Mouse (Mus musculus) kidney, postnatal 4 days (tissue): Measurements from ENCODE around the gene Wfdc10.
A peak's percentile ranks its signal among the peaks of the same experiment; 100 is the strongest.

Source experiments
- DNase-seq, 2 experiments: peaks; one replicate each; pipeline ENCODE4 v3.0.0; 2021; ENCODE audit warnings: mixed read lengths in 2 of 2

The Wfdc10 gene

DNA sequence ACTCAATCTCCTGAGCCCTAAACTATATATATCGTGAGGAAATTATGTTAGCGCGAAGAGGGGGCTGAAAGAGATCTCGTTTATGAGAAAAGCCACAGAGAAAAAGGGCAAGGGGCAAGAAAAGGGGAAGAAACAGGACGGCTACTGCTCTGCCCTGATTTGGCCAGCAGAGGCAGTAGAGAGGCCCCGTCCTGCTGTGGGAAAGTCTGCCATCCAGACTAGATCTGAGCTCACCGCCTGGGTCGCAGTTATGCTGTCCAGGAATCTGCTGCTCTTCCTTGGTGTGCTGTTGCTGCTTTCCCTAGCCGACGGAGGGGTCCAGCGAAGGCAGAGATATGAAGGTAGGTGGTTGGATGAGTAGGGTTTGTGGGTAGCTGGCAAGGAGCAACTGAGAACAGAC lies at the start of gene Wfdc10:
Wfdc10 (plus strand) TSS at position 189 of the 400 bp plus-strand sequence.
- DNase-seq, result peak; percentile 73 to 77

DNA sequence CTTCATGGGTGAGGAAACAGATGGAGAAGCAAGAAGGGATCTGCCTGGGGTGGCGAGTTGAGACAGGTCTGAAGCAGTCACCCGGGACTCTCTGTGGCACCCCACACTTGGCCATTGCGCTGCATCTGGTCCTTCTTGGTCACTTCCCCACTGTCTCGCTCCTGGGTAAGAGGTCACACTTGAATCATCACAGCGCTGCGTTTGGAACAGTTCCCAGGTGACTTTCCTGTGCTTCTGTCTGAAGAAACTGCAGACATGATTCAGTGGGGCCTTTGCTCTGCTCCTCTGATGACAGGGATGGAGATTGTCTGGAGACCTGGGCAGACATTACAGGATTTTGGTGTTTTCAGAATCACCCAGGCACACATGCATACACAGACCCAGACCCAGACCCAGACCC lies 47.1 kb upstream of the Wfdc10 start:
- peak; percentile 18 to 44 for DNase-seq

DNA sequence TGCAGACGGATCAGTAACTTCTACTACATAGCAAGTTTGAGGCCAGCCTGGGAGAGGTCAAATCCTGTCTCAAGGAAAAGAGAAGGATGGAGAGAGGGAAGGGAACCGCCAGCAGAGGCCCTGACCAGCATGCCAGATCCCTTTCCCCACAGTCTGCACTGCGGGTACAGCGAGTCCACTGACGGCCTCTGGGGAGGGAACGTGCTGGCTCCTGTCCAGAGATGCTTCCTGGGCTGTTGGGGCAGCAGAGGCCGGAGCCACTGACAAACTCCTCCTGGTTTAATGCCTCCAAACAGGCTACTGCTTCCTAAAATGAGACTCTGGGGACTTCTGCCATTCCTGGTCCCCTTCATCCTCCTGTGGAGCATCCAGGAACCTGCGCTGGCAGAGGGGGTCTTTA lies 42.4 kb upstream of the Wfdc10 start, which contains the start of the genes Wfdc6b and Wfdc8:
Wfdc6b (plus strand) TSS at position 52 of the 400 bp plus-strand sequence.
Wfdc8 (minus strand) TSS at position 156 of the 400 bp plus-strand sequence.
- DNase-seq, result peak; percentile 65 to 71

DNA sequence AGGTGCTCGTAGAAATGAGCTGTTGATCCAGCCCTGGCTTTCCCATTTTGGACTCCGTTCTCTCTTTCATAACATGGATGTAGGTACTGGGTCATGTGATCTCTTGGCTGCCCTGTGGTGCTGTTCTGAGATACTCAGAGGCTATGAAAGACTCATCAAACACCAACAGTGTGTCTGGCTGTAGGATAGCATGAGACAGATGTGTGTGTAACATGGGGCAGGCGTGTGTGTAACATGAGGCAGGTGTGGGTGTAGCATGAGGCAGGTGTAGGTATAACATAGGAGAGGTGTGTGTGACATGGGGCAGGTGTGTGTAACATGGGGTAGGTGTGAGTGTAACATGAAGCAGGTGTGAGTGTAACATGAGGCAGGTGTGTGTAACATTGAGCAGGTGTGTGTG lies 40.5 kb upstream of the Wfdc10 start:
- DNase-seq, result no peak

DNA sequence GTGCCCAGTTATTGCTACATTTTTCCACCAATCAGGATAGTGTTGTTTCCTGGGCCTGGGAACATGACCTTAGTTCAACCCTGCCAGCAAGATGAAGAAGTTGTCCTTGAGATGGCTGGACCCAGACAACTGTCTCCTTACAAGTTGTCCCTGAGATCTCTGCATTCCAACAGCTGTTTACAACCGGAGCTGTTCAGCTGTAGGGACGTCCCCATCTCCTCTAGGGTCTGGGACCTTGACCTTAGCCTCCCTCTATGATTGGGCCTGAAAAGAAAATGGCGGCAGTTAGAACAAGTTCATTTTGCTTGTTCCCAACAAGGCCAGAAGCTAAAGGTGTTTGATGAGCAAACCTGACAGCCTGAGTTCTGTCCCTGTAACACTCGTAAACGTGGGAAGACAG lies 36.8 kb upstream of the Wfdc10 start:
- DNase-seq, result no peak

DNA sequence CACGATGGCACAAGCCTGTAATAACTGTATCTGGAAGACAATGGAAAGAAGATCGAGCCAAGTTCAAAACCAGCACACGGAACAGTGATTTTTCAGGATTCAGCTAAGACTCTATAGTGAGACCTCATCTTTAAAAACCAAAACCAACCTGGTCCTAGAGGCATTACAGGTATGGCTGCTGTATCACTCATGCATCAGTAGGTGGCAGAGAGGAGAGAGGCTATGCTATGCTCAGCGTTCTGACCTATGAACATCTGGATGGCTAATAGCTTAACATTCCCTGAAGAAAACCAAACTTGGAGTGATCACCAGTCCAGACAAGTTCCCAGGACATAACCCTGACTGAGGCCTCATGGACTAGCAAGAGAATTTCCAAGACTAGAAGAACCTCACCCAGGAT lies 34.1 kb upstream of the Wfdc10 start:
- DNase-seq, result no peak

DNA sequence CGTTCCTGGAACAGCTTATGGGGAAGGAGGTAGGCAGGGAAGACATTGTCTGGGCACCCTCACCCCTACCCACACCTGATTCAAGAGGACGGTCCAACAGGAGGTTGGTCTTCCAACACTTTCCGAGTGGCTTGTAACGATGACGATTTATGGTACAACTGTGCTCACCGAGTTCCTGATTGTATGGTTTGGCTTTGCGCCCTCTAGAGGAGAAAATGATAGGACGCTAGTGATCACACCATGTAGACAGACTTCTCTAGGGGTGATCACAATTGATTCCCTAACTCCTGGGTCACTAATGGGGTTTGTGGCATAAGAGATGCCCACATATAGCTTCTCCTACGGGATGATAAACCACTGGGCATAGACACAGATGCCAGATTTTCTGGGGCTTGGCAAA lies 20.6 kb upstream of the Wfdc10 start:
- no peak for DNase-seq

DNA sequence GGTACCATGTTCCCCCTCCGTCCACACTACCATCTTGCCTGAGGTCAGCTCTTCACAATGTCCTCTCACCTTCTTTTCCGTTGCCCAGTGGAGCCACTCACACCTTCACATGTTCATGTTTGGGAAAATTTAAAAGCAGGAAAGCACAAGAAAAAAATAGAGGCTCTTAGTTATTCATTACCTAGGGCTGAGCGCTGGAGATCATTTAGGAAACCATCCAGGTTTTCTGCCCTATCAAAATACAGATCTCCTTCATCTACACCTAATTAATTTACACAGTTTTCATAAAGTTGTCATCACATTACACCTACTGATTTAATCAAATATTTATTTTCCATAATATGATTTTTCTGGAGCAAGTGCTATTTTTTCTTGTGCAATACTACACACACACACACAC lies 17.1 kb upstream of the Wfdc10 start, which contains the start of gene Wfdc16:
Wfdc16 (minus strand) TSS at position 101 of the 400 bp plus-strand sequence.
- DNase-seq, result no peak

DNA sequence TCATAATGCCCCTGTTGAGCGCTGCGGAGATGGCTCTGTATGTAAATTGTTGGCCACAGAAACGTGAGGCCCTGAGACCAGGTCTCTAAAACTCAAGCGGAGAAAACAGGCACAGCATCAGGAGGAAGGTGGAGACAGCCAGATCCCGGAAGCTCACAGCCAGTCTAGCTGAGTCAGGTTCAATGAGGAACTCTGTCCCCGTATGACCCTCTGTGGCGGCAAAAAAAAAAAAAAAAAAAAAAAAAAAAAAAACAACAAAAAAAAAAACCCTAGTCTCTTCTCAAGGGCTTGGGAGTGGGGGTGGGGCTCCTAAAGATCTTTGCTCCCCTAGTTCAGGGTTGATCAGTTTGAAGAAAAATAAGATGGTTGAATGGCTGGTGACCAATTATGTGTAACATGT lies 14.7 kb upstream of the Wfdc10 start:
- peak in 1 of 2 experiments; percentile 16 for DNase-seq

DNA sequence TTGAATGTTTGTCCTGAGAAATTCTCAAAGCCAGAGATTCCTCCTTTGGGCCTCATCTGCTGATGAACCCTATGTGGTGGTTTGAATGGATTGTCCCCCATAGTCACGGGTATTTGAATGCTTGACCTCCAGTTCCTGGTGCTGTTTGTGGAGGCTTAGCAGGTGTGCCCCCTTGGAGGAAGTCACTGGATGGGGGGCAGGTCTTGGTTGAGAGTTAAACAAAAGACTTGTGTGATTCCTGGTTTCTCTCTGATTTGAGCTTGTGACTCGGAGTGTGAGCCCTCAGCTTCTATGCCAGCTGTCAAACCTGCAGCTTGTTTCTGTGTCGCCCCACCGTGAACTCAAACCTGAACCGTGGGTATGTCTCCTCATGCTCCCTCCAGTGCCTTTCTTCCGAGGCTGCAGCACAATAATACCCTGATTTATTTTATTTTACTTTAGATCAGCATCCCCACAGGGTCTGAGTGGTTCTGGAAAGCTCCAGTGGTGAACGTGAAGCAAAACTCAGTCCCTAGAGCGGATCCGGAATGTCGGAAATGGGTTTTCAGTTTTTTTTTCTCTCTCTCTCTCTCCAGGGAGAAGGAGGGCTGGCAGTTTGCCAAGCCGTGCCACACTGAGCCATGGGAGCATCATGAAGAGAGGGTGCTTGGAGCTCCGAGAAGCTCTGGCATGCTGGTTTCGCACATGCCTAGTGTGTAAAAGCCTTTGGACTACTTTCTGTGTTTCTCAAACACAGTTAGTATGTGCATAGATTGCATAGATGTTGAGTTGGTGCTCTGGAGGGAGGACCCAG lies 13.8 kb upstream of the Wfdc10 start:
- DNase-seq, result peak; percentile 31 to 49

DNA sequence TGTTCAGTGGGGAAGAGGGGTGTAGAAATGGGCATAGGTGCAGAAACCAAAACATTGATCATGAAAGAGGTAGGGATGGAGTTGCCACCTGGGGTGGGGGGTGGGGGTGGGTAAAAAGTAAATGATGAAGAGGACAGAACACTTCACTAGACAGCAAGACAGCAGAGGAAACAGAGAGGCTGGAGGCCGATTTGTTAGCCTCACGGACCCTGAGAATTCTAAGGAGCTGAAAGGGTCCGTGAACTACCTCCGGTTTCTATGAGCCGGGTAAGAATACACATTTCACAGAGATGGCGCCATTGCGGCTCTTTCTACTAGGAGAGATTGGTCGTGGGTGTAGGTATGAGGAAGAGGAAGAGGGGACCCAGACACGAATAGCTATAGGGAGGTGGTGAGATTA lies 637 bp downstream of the Wfdc10 start, which contains the start of gene Wfdc9:
Wfdc9 (minus strand) TSS at position 101 of the 400 bp plus-strand sequence.
- no peak for DNase-seq

DNA sequence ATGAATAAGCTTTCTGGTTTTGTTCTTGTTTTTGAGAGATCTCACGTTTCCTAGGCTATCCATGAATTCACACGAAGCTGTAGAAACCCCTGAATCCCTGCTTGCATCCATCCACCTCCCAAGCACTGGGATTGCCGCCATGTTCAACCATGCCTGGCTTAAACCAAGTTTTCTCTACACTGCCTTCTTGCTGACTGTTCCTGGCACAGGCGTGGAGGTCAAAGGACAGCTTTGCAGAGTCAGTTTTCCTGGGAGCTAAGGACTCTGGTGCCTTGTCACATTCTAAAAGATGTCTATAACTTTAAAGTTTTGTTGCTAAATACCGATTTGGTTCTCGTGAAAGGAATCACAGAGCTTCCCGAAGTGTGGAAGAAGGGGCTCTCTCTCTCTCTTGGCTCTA lies 9.0 kb downstream of the Wfdc10 start:
- DNase-seq, result no peak

DNA sequence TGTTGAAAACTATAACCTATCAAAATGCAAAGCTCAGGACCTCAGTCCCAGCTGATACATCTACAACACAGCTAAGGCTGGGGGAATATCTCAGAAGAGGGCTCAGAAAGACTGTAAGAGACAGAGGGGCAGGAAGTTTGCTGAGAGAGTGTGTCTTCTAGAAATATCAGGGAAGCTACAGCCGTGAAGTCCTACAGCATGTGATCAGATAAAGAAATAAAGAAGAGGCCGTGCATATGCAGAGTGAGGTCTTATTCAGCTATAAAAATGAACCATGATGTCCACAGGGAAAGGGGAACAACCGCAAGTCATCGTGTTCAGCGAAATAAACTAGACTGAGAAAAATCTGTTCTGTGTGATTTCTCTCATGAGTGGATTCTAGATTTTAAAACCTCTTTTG lies 14.4 kb downstream of the Wfdc10 start:
- no peak for DNase-seq

DNA sequence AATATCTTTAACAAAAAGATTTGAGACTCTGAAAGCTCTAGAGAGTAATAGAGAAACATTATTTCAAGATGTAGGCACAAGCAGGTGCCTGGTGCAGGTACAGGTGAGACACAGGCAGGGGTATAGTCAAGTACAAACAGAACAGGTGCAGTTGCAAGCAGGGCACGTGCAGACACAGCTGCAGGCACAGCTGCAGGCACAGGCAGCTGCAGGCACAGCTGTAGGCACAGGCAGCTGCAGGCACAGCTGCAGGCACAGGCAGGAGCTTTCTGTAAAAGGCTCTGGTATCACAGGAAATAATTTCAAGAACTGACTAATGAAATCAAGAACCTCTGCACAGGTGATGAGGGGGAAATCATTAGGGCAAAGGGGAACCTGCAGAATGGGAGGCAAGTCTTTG lies 15.1 kb downstream of the Wfdc10 start:
- no peak for DNase-seq

DNA sequence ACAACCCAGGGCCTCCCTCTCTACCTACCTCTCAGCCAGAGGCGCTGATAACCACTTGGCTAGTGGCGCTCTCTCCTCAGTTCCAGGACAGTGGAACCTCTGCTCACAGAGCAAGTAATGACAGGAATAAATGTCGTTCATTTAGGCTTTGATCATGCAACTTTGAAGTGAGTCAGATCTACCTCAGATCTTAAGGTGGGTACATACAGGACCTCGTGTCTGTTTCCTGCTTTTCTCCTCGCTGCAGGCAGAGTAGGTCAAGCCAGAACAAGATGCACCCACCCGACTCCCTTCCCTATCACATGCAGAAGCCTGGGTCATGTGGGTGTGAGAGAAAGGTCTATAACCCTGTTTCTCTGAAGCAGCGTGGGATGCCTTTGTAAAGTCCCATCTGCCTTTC lies 18.1 kb downstream of the Wfdc10 start, which contains the start of gene Wfdc11:
Wfdc11 (minus strand) TSS at position 101 of the 400 bp plus-strand sequence.
- no peak for DNase-seq

DNA sequence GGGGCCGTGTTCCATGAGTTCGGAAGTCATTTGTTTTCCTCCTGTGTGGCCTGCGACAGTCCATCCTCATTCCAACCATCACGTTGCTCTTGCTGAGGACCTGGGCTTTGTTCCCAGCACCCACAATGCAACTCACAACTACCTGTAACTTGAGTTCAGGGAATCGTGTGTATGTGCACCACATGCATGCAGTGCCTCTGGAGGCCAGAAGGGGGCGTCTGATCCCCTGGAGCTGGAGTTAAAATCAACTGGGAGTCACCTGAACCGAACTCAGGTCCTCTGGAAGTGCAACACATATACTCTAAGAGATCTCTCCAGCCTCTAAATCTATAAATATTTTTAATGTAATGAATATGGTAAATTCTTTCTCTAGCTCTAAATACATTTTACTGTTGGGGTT lies 20.3 kb downstream of the Wfdc10 start:
- no peak for DNase-seq

DNA sequence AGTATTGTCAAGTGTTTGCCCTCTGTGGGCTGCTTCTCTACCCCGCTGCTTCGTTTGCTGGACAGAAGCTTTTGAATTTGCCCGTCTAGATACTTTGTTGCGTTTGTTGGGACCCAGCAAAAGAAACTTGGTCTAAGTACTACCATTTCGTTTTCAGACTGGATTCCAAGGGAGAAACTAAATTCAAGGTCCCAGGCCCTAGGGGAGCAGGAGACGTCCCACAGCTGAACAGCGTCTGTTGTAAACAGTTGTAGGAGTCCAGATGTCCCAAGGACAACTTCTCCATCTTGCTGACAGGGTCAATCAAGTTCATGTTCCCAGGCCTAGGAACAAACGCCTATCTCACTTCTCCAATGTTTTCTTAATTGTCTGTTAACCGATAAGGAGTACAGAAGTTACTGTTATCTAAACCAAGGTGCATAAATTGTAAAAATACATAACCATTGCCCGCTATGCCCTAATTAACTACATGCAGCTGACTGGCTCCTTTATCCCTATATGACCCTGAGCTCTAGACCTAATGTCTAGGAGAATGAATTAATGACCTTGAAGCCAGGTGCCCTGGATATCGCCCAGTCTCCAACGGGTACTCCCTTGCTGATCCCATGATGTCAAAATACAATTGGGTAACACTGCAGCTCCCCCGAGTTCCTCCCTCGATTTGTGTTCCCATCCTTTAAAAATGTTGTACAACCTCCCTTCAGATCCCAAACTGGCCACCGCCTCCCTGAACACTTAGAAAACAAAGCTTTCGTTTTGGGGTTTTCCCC lies 21.3 kb downstream of the Wfdc10 start:
- no peak for DNase-seq

DNA sequence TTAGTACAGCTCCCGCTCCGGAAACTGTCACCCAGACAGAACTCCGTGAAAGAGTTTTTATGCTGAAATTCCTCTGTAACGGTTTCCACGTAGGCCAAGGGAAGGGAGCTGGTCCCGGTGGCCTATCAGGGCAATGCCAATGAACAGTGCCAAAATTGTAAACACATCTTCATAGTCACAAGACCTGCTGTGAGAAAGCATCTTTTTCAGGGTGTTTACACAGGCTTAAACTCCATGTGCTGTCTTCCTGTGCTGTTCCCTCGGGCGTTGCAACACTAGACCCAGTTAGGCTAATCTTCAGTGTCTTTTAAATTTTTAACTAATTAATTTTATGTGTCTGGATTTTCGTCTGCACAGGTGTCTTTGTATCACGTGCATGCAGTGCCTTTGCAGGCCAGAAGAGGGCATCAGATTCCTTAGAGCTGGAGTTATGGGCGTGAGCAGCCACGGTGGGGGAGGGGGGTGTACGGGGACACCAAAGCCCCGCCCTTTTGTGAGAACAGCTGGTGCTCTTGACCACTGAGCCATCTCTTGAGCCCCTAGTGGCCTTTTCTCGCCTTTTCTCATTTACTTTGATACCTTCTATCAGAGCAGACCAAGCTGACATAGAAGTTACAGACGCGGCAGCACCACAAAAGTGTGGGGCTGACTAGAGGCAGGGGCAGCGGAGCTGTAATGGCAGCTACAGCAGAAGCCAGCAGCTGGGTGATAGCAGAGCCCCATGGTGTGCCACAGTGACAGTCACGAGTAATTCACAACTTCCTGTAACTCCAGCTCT lies 23.2 kb downstream of the Wfdc10 start:
- DNase-seq, result peak; percentile 88 to 93

DNA sequence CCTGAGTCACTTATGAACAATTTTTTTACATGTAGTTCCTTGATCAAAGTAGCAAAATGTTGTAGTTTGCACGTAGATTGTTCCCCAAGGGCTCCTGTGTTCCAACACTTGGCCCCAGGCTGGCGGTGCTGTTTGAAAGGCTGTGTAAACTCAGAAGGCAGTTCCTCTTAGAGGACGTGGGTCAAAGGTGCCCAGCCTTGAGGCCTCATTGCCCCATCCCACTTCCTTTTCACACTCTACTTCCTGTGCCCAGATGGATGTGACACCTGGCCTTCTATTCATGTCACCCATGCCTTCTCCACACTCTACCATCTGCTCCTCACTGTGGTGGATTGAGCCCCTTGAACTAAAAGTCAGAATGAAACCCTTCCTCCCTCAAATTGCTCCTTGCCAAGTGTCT lies 24.1 kb downstream of the Wfdc10 start:
- DNase-seq, result no peak

DNA sequence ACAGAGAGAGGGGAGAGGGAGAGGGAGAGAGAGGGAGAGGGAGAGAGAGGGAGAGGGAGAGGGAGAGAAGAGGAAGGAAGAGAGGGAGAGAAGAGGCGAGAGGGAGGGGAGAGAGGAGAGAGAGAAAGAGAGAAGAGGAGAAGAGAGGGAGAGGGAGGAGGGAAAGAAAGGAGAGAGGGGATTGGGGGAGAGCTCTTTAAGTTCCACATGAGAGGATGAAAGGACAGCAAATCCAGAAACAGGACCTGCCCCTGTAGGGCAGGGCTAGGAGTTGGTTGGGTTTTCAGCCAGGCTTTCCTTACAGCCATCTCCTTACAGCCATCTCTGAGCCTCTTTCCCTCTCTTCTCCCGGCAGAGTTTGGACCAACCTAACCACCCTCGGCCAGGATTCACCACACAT lies 29.0 kb downstream of the Wfdc10 start, which contains the start of gene Wfdc13:
Wfdc13 (plus strand) TSS at position 301 of the 400 bp plus-strand sequence.
- DNase-seq, result no peak

DNA sequence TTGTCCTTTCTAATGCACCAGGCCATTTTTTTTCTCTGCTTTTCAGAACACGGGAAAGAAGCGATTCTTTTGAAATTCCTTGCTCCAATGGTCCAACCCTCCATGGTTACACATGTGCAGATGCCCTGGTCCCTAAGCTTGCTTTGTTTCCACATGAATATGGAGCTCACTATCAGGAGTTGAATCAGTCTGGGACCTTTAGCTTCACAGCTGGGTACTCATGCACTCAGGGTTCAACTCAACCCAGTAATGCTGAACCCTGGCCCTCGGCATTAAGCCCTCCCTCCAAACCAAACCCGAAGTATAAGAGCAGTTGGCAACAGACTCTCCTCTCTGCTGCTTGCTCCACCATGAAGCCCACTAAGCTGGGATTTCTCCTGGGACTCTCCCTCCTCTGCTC lies 42.4 kb downstream of the Wfdc10 start, which contains the start of gene Spint4:
Spint4 (plus strand) TSS at position 301 of the 400 bp plus-strand sequence.
- DNase-seq, result no peak

DNA sequence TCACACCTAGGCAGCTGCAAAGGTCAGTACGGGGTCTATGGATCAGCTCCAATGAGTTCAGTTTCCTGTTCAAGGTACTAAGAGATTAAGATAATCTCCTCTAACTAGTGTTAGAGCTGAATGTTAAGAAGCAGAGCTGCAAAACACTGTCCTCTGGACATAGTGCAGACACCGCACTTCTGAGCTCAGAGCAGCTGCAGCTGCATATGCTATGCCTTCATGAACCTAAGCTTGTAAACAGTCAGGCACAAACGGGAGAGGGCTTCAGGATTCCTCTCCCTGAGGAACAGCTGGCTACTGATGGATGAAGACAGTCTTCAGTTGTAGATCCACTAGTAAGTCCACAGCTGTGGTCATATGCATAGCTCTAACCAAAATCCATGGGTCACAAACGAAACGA lies 45.1 kb downstream of the Wfdc10 start:
- no peak for DNase-seq

DNA sequence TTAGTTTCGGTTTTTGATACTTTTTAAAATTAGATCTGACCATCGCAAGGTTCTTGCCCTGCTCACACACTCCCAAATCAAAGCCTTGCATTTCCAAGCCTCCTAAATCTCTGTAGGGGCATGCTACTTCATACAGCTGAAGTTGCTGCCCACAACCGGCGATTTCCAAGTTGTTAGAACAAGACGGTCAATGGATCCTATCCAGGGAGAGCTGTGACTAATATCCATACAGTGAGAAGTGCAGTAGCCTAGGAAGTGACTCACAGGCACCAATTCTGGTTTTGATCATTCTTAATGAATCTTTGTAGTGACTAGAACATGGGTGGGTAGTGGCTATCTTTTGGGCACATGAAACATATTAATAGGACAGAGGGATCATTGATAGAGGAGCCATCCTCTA lies 45.9 kb downstream of the Wfdc10 start:
- no peak for DNase-seq
